Mouse (Mus musculus): ENCODE measurements around the gene Mafk. TPM values are rescaled to one million over a fixed set of nuclear protein-coding genes. Genes with fewer than 3 reads are reported as not detected.

Mafk gene
- polyA plus RNA-seq, 1 experiment from 2014 or later: 18.8 TPM

DNA sequence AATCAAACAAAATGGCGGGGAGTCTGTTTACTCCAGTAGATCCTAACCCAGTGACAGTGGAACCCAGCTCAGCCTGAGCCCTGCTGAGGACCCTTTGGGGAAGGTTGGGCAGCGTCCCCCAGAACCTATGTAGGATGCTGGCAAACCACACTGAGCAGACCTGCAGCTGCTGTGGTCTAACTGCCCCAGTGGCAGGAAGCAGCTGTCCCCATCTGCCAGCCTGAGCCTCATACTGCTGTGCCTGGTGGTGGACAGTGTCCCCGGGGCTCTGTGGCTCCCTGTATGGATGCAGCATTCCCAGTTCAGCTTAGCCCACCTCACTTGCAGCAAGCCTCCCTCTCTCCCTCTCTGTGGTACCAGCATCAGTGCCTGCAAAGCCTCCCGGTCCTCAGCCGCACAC, 14.3 kb upstream of the Mafk start:
- 80% methylated on average over 5 of the region's 5 CpGs for WGBS
- Histone ChIP-seq H3K9ac (no peak overlapping the region), H3K27ac (no peak overlapping the region), H3K4me2 (no peak overlapping the region), H3K4me1 (peaks cover 12% of the 10 kb centered on the region), H3K9me3 (no peaks in the 10 kb centered on the region), H3K4me3 (no peak overlapping the region), H3K36me3 (replicated peaks) (peaks cover 11% of the 10 kb centered on the region), H3K27me3 (replicated peaks) (no peaks in the 10 kb centered on the region)
- no peak for ATAC-seq (replicated peaks)

DNA sequence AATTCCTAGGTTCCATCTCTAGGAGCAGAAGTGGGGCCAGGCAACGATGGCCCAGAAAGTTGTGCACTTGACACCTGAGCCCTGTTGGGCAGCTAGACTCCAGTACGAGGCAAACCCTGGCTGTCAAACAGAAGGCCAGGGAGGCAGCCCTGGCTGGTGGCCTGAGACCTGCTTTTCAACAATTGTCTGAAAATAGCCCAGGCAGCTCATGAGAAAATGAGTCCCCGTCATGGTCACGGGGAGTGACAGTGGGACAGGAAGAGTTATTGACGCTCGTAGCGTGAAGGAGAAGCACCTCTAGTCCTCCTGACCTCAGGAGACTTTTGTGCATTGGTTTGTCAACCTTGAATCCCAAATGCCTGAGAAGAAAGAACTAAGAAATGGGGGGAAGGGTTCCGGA, 9.9 kb upstream of the Mafk start:
- H3K9me3 ChIP-seq: no peaks in the 10 kb centered on the region
- H3K36me3 ChIP-seq (replicated peaks): no peaks in the 10 kb centered on the region
- no peaks in the 10 kb centered on the region for H3K4me1 ChIP-seq
- no peak for ATAC-seq (replicated peaks)
- no peak overlapping the region for H3K27ac ChIP-seq
- H3K4me2 ChIP-seq: no peak overlapping the region
- no peak overlapping the region for H3K4me3 ChIP-seq
- WGBS: 86% methylated on average over 8 of the region's 8 CpGs
- H3K27me3 ChIP-seq (replicated peaks): no peaks in the 10 kb centered on the region
- H3K9ac ChIP-seq: no peak overlapping the region

DNA sequence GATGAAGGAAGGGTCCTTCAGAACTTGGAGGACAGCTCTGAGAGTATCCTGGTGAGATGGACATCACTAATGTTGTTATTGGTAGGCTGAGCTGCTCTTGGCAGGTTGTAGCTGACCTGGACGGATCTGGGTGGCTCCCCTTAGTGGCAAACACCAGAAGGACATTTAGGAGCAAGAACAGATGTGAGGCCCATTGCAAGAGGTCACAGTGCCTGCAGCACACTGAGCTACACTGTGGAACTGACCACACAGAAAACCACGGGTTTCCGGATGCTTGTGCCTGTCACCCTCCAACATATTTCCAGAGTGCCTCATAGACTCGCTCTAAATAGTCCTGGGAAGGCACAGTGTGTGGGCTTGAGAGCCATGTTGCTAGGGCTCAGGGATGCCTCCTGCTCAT, 1.8 kb upstream of the Mafk start:
- 51% methylated on average over 4 of the region's 4 CpGs for WGBS
- H3K36me3 ChIP-seq (replicated peaks): no peaks in the 10 kb centered on the region
- H3K9me3 ChIP-seq: no peaks in the 10 kb centered on the region
- no peak for ATAC-seq (replicated peaks)
- no peak overlapping the region for H3K4me3 ChIP-seq
- peaks cover 21% of the 10 kb centered on the region for H3K4me1 ChIP-seq
- no peak overlapping the region for H3K27ac ChIP-seq
- H3K4me2 ChIP-seq: no peak overlapping the region
- no peaks in the 10 kb centered on the region for H3K27me3 ChIP-seq (replicated peaks)
- no peak overlapping the region for H3K9ac ChIP-seq

DNA sequence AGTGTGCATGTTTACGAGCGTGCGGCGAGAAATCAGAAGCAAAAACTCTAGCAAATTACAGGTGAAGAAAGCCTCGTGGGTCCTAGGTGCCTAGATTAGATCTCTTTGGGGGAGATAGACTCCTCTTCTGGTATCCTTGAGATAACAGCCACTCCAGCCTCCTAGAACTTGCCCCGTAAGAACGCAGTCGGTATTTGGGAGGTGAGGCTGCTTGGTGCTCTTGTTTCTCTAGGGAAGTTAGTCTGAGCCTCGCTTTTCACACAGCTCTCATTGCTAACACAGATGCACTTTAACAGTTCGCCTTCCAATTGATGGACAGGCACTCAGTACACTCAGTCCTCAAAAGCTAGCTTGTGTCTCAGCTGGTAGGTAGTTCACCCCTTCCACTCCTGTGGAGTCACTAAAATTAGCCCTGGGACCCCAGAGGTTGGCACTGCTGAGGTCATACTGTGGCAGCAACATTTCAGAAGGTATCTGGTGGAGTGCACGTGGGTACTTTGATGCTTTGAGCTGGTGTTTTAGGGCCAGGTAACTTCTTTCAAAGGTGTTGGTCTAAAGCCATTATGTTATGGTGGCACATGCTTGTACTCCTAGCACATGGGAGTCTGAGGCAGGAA, 954 bp downstream of the Mafk start:
- Histone ChIP-seq H3K27me3 (replicated peaks) (no peaks in the 10 kb centered on the region), H3K4me2 (peak overlapping the region; percentile 100), H3K36me3 (replicated peaks) (no peaks in the 10 kb centered on the region), H3K9me3 (no peaks in the 10 kb centered on the region), H3K4me3 (peak overlapping the region; percentile 84), H3K9ac (peak overlapping the region; percentile 60), H3K27ac (no peak overlapping the region), H3K4me1 (peaks cover 34% of the 10 kb centered on the region)
- no peak for ATAC-seq (replicated peaks)
- WGBS: 21% methylated on average over 11 of the region's 11 CpGs

GRCm38 (mm10) chr5:139792966-139793337, 1.6 kb downstream of the Mafk start:
- no peak overlapping the region for H3K4me3 ChIP-seq
- 63% methylated on average over 3 of the region's 3 CpGs for WGBS
- H3K4me2 ChIP-seq: peak overlapping the region; percentile 100
- no peaks in the 10 kb centered on the region for H3K9me3 ChIP-seq
- H3K4me1 ChIP-seq: peaks cover 41% of the 10 kb centered on the region
- no peaks in the 10 kb centered on the region for H3K27me3 ChIP-seq (replicated peaks)
- ATAC-seq (replicated peaks): no peak
- no peak overlapping the region for H3K27ac ChIP-seq
- H3K9ac ChIP-seq: 0 out of 2 replicates have a peak overlapping the region, but pooled peaks have one; percentile 60
- H3K36me3 ChIP-seq (replicated peaks): no peaks in the 10 kb centered on the region

DNA sequence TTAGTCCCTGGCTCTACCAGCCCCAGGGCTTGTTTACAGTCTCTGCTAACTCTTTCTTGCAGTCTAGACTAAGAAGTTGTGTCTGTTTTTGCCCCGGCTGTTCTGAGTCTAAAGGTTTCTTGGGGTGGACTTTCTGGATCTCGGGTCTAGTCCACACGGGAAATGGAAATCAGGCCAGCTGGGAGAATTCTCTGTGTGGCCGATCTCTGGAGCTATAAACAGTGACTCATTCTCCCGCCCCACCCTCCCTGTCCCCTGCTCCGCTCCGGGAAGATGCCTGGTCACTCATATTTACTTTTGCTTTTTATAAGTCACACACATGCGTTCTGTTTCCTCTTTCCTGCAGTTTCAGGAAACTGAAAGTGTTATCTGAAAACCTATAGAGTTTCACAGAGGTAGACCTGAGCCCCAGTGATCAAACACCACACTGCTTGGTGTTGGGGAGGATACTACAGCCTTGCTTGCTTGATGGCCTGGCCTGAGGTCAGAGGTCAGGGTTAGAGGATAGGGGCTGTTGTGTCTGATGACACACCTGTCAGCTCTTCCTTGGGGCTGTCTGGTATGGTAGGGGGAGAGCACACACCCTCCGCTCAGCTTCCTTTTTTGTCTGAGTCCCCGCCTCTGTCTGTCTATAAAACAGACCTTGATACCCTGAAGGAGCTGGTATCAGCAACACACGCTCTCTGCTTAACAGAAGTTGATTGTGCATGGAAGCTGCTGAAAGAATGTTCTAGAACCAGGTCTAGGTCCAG, 2.2 kb downstream of the Mafk start:
- H3K27ac ChIP-seq: no peak overlapping the region
- ATAC-seq (replicated peaks): no peak
- no peak overlapping the region for H3K4me3 ChIP-seq
- no peak overlapping the region for H3K4me2 ChIP-seq
- no peaks in the 10 kb centered on the region for H3K36me3 ChIP-seq (replicated peaks)
- peaks cover 46% of the 10 kb centered on the region for H3K4me1 ChIP-seq
- WGBS: 81% methylated on average over 11 of the region's 11 CpGs
- no peak overlapping the region for H3K9ac ChIP-seq
- no peaks in the 10 kb centered on the region for H3K9me3 ChIP-seq
- no peaks in the 10 kb centered on the region for H3K27me3 ChIP-seq (replicated peaks)

DNA sequence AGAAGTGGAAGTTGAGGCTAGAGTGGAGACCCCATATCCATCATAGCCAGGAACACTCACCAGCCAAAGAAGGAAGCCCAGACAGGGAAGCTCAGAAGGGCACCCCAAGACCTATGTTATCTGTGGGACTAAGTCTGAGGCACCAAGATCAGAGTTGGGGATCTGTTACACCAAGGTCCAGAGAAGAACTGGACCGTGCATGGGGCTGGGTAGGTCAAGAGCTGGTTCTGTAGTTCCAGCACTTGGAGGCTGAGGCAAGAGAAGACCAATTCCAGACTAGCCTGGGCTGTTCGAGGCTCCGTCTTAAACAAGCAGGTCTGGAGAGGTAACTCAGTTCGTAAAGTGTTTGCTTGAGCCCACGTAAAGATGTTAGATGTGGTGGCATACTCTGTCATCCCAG, 2.8 kb downstream of the Mafk start:
- H3K4me1 ChIP-seq: peaks cover 53% of the 10 kb centered on the region

DNA sequence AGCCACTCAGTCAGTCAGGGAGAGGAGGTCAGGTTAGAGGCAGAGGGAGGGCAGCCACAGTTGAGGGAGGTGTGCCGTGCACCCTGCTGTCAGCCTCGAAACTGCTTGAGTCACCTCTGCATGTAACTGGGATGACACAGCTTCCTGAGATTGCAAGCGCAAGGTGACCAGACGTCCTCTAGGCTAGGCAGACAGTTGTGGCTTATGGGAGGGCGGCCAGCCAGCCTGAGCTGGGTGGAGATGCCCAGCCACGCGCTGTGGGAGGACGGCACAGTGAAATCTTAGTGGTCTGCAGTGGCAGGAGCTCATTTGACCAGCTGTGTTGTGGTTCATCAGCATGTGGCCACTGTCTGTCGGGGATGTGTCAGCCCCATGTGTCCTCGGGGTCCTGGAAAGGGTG, 3.6 kb downstream of the Mafk start:
- no peak overlapping the region for H3K9ac ChIP-seq
- H3K27ac ChIP-seq: no peak overlapping the region
- WGBS: 69% methylated on average over 10 of the region's 10 CpGs
- no peaks in the 10 kb centered on the region for H3K36me3 ChIP-seq (replicated peaks)
- H3K4me3 ChIP-seq: no peak overlapping the region
- no peaks in the 10 kb centered on the region for H3K9me3 ChIP-seq
- H3K4me1 ChIP-seq: peaks cover 60% of the 10 kb centered on the region
- H3K27me3 ChIP-seq (replicated peaks): no peaks in the 10 kb centered on the region
- no peak for ATAC-seq (replicated peaks)
- H3K4me2 ChIP-seq: no peak overlapping the region

More for the DNA sequence above, 2.8 kb downstream of the Mafk start:
- no peaks in the 10 kb centered on the region for H3K27me3 ChIP-seq (replicated peaks)
- 94% methylated on average over 5 of the region's 5 CpGs for WGBS
- H3K36me3 ChIP-seq (replicated peaks): no peaks in the 10 kb centered on the region
- no peak overlapping the region for H3K27ac ChIP-seq
- H3K4me3 ChIP-seq: no peak overlapping the region
- H3K9me3 ChIP-seq: no peaks in the 10 kb centered on the region
- no peak for ATAC-seq (replicated peaks)
- H3K9ac ChIP-seq: no peak overlapping the region
- no peak overlapping the region for H3K4me2 ChIP-seq

DNA sequence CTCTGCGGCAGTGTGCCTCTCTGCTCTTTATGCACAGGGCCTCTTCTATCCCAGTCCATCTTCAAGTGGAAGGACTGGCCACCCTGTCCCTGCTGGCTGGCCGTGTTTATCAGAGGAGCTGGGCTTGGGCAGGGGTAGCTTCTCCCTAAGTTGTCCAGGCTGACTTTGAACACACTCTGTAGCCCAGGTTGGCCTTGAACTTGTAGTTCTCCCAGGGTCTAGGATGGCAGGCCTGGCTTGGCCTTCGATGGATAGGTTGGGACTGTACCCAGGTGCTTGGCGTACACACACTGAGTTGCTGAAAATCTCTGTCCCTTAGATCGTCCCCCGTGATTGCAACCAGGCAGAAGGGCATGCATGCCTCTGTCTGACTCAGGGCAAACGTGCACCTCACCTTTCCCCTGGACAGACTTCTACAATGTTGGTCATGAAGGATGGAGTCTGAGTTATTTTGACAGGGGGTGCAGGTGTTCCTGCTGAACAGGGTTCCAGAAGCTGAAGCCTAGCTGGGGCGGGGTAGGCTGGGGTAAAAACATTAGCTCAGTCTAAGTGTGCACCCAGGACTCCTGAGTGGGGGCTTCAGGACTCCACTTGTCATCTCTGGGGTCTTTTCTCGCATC, 4.8 kb downstream of the Mafk start:
- Histone ChIP-seq H3K4me1 (peaks cover 58% of the 10 kb centered on the region), H3K4me3 (no peak overlapping the region), H3K9ac (no peak overlapping the region), H3K27ac (no peak overlapping the region), H3K4me2 (no peak overlapping the region), H3K36me3 (replicated peaks) (peaks cover 10% of the 10 kb centered on the region; the same call in 1 of the 2 replicates), H3K9me3 (no peaks in the 10 kb centered on the region), H3K27me3 (replicated peaks) (no peaks in the 10 kb centered on the region)
- WGBS: 77% methylated on average over 9 of the region's 9 CpGs
- ATAC-seq (replicated peaks): no peak

DNA sequence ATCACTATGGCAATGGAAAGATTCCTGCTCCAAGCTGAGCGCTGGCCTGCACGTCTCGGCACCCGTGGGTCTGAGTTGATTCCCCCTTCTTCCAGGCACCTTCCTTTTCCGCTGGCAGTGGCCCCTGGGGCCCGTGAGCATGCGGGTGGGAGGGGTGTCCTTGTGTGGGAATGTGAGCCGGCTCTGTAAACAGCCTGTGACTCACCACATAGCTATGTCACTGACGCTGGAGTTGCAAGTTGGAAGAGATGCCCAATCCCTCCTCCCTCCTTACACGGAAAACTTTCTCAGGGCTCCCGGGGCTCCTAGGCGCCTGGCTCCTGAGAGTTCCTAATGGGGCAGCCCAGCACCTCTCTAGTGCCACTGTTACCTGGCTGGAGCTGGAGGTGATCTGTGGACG, 5.6 kb downstream of the Mafk start:
- WGBS: 19% methylated on average over 13 of the region's 13 CpGs
- H3K9ac ChIP-seq: no peak overlapping the region
- no peak overlapping the region for H3K4me3 ChIP-seq
- peak overlapping the region; percentile 95 for H3K27ac ChIP-seq
- peaks cover 12% of the 10 kb centered on the region; the same call in 1 of the 2 replicates for H3K36me3 ChIP-seq (replicated peaks)
- H3K9me3 ChIP-seq: no peaks in the 10 kb centered on the region
- H3K27me3 ChIP-seq (replicated peaks): no peaks in the 10 kb centered on the region
- peak overlapping the region; percentile 85 for H3K4me2 ChIP-seq
- ATAC-seq (replicated peaks): peak; percentile 22
- H3K4me1 ChIP-seq: peaks cover 53% of the 10 kb centered on the region

DNA sequence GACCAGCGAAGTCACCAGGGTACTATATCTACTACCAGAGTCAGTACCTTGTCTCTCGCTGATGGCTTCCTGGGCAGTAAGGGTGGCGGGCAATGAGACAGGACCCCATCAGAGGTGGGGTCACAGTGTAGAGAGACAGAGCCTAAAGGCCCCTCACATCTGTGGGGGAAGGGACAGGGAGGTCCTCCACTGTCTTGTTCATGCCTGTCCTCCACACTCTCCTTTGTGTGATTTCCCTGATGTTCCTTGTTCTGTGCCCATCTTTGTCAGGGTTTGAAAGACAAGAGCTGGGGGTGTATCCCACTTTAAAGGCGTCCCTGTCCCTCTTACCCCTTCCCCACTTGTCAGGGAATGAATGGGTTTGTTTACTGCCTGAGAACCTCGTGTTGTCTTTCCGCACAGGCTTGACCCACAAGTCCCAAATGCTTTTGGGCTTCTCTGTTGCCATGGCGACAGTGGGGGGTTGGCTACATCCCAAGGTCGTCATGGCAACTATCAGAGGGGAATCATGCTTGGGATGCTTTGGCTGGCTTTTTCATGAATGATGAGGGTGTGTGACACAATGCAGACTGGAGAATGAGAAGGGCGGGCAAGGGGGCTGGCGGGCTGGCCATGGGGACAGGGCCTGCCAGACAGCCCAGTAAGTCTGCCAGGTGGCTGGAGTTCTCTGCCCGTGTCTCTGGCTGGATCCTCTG, 6.3 kb downstream of the Mafk start:
- Histone ChIP-seq H3K4me3 (peak overlapping the region; percentile 42), H3K4me1 (peaks cover 45% of the 10 kb centered on the region), H3K4me2 (peak overlapping the region; percentile 85), H3K9ac (peak overlapping the region; percentile 59), H3K9me3 (no peaks in the 10 kb centered on the region), H3K27me3 (replicated peaks) (no peaks in the 10 kb centered on the region), H3K36me3 (replicated peaks) (peaks cover 12% of the 10 kb centered on the region; the same call in 1 of the 2 replicates), H3K27ac (peak overlapping the region; percentile 95)
- ATAC-seq (replicated peaks): peak; percentile 89
- 12% methylated on average over 11 of the region's 11 CpGs for WGBS

All from midbrain, embryonic 15.5 days (tissue).